In genomic region chr6:148481894-148482293, GRCm38 (mm10) we compare ENCODE assay signal across 29 mouse cellular contexts. TPM values are rescaled to one million over a fixed set of nuclear protein-coding genes. Genes with fewer than 3 reads are reported as not detected.
DNase-seq lines count a peak whose midpoint lies in the region; ATAC-seq lines count a peak whose summit lies in the region.
"Had no signal": no experiment of that assay in that cellular context is flagged by ENCODE, and none has a peak within 500 bp of the region (broad histone marks: within the 10 kb centered on the region; RNA-seq: fewer than 3 reads in every experiment).

No protein-coding gene starts in this region.

- DNase-seq in cerebellum, postnatal 14 days = peak; percentile 27 to 56
- no peak for DNase-seq in cerebellum, postnatal 36 days
- peak; percentile 37 for DNase-seq in left cerebral cortex, postnatal 4 days
- no peak for DNase-seq in left cerebral cortex, adult 18-20 months (ENCODE audit: low spot score in 2 of 2)
- DNase-seq in lung, postnatal 25 days (ENCODE audit: low spot score) = no peak
- no peak for DNase-seq in spleen, postnatal 4 days (ENCODE audit: low spot score in 2 of 2)
- DNase-seq: cerebellum, adult 11 months; cerebellum, adult 9-10 months; gastrocnemius, adult 2 months; gastrocnemius, postnatal 36 days; heart, adult 18-20 months; heart, postnatal 36 days; kidney, adult 9 months; kidney, postnatal 10 days; layer of hippocampus, postnatal 36 days; liver; lung, adult 2 months; retina, postnatal 1 day; right cerebral cortex, postnatal 14 days had no signal

- no peaks in the 10 kb centered on the region; the same call in 1 of the 2 replicates for H3K4me1 ChIP-seq in lung, embryonic 16.5 days (replicated peaks; ENCODE audit: control insufficient read depth, insufficient read depth, low read length)
- no peaks in the 10 kb centered on the region for H3K4me1 ChIP-seq in forebrain, embryonic 16.5 days (replicated peaks; ENCODE audit: control insufficient read depth, insufficient read depth, low read length)
- H3K4me1 ChIP-seq: hindbrain, embryonic 13.5 days; megakaryocyte, embryonic 14.5 days; neural tube, embryonic 15.5 days; stomach, embryonic 15.5 days had no signal

- H3K27me3 ChIP-seq in lung, embryonic 16.5 days (ENCODE audit: control insufficient read depth, insufficient read depth, low read depth, low read length) = no peaks in the 10 kb centered on the region
- no peaks in the 10 kb centered on the region for H3K27me3 ChIP-seq in forebrain, embryonic 16.5 days (replicated peaks; ENCODE audit: control insufficient read depth, insufficient read depth, low read length)
- H3K27me3 ChIP-seq: hindbrain, embryonic 13.5 days; midbrain, embryonic 12.5 days; neural tube, embryonic 15.5 days; stomach, embryonic 15.5 days had no signal

- no peak overlapping the region for H3K4me2 ChIP-seq in lung, embryonic 16.5 days (ENCODE audit: low read depth, low read length)
- no peak overlapping the region for H3K4me2 ChIP-seq in forebrain, embryonic 16.5 days (ENCODE audit: low read length)
- H3K4me2 ChIP-seq: heart, embryonic 11.5 days; hindbrain, embryonic 13.5 days; midbrain, embryonic 12.5 days; neural tube, embryonic 15.5 days; stomach, embryonic 15.5 days had no signal

- ATAC-seq in lung, embryonic 16.5 days (ENCODE audit: low read depth) = 0 out of 2 replicates have a peak, but pooled peaks have one; percentile 17
- ATAC-seq in forebrain, embryonic 16.5 days = 0 out of 2 replicates have a peak, but pooled peaks have one; percentile 26
- ATAC-seq: CD4-positive, CD25-positive, alpha-beta regulatory T cell, adult 4 months; intestine, postnatal 0 days had no signal

- no peaks in the 10 kb centered on the region for H3K36me3 ChIP-seq in lung, embryonic 16.5 days (ENCODE audit: control insufficient read depth, insufficient read depth, low read length)
- no peaks in the 10 kb centered on the region for H3K36me3 ChIP-seq in forebrain, embryonic 16.5 days (ENCODE audit: control insufficient read depth, insufficient read depth)
- H3K36me3 ChIP-seq: hindbrain, embryonic 13.5 days; midbrain, embryonic 12.5 days; neural tube, embryonic 15.5 days; stomach, embryonic 15.5 days had no signal

- no peaks in the 10 kb centered on the region for H3K9me3 ChIP-seq in lung, embryonic 16.5 days (ENCODE audit: control insufficient read depth, low read length)
- no peaks in the 10 kb centered on the region for H3K9me3 ChIP-seq in forebrain, embryonic 16.5 days (ENCODE audit: control insufficient read depth, low read length)
- H3K9me3 ChIP-seq: hindbrain, embryonic 13.5 days; megakaryocyte, embryonic 14.5 days; midbrain, embryonic 12.5 days; neural tube, embryonic 15.5 days; stomach, embryonic 15.5 days had no signal

- H3K9ac ChIP-seq in lung, embryonic 16.5 days (ENCODE audit: low read length) = no peak overlapping the region
- H3K9ac ChIP-seq in forebrain, embryonic 16.5 days (replicated peaks; ENCODE audit: low read depth, low read length) = no peak overlapping the region
- H3K9ac ChIP-seq: hindbrain, embryonic 13.5 days; midbrain, embryonic 12.5 days; neural tube, embryonic 15.5 days; stomach, embryonic 15.5 days had no signal

- no peak overlapping the region for H3K4me3 ChIP-seq in lung, embryonic 16.5 days (ENCODE audit: low read length)
- H3K4me3 ChIP-seq in forebrain, embryonic 16.5 days (replicated peaks; ENCODE audit: low read length) = no peak overlapping the region
- H3K4me3 ChIP-seq: gastrocnemius, adult 2 months; hindbrain, embryonic 13.5 days; megakaryocyte, embryonic 14.5 days; midbrain, embryonic 12.5 days; neural tube, embryonic 15.5 days; stomach, embryonic 15.5 days had no signal

- intact Hi-C loops in left cerebral cortex, postnatal 4 days (cut with DNase I) = no loop called here

- H3K27ac ChIP-seq in lung, embryonic 16.5 days (ENCODE audit: low read length) = no peak overlapping the region
- no peak overlapping the region for H3K27ac ChIP-seq in forebrain, embryonic 16.5 days (ENCODE audit: low read length)
- H3K27ac ChIP-seq: gastrocnemius, adult 2 months; hindbrain, embryonic 13.5 days; midbrain, embryonic 12.5 days; neural tube, embryonic 15.5 days; stomach, embryonic 15.5 days had no signal

RNA-seq across cellular contexts. Expression of gene Tmtc1, which starts 37.7 kb away (rescaled TPM):
- 10 to 100 TPM; 36.7 to 37.5 TPM for total RNA-seq in left cerebral cortex, postnatal 4 days (2021)
- 10 to 100 TPM; 52.2 to 54.7 TPM for total RNA-seq in left cerebral cortex, adult 18-20 months (2021)
- polyA plus RNA-seq in lung, embryonic 16.5 days (2015; fragmentation: Nextera tagmentation; extraction: Ambion mirVana) = 1.7 and 1.8 TPM in 2 replicates
- polyA plus RNA-seq in forebrain, embryonic 16.5 days (2015; fragmentation: Nextera tagmentation; extraction: Ambion mirVana) = 3.9 and 4.0 TPM in 2 replicates
- polyA plus RNA-seq: CD4-positive, CD25-positive, alpha-beta regulatory T cell, adult 4 months had no signal

Comparison
In these comparisons a context has a peak if more than half of its experiments do, and no peak if none do; other contexts are left out.
1. DNase-seq: peak in cerebellum, postnatal 14 days (2 of 2) and left cerebral cortex, postnatal 4 days (single experiment); none in cerebellum, postnatal 36 days (0 of 2), left cerebral cortex, adult 18-20 months (0 of 2), lung, postnatal 25 days (single experiment) and spleen, postnatal 4 days (0 of 2).